Mouse (Mus musculus): ENCODE measurements around the gene Nckap5. TPM values are rescaled to one million over a fixed set of nuclear protein-coding genes. Genes with fewer than 3 reads are reported as not detected.

The Nckap5 gene
- polyA plus RNA-seq, 1 experiment from 2014 or later = 0.67 TPM

DNA sequence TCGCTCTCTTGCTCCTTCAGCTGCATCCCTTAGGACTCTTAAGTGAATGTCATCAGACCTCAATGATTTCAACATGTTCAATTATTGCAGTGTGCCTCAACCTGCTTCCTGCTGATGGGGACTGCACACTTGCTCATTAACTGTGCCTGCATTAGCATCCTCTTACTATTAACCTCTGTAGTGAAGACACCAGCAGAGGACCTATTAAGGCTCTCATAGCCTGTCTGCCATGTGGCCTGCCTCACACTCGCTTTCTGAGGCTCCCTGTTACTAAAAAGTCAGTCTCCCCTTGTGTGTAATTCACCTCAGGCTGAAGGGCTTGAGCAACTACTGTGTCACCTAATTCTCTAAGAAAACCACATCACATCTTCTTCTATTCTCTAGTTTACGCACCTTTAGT is 470.5 kb downstream of the Nckap5 start:
- no peak overlapping the region for H3K27ac ChIP-seq (ENCODE audit: low read depth, low read length)
- no peaks in the 10 kb centered on the region for H3K36me3 ChIP-seq (ENCODE audit: control insufficient read depth, insufficient read depth, low read length)
- ATAC-seq (replicated peaks; ENCODE audit: low FRiP score) (no peak), DNase-seq (ENCODE audit: low spot score) (no peak)
- no peaks in the 10 kb centered on the region for H3K9me3 ChIP-seq (ENCODE audit: control insufficient read depth, low read length)
- no peaks in the 10 kb centered on the region for H3K27me3 ChIP-seq (replicated peaks; ENCODE audit: control insufficient read depth, insufficient read depth, low read length)
- WGBS = 78% methylated on average over 3 of the region's 3 CpGs
- no peak overlapping the region for H3K4me3 ChIP-seq (ENCODE audit: low read depth, low read length)
- no peak overlapping the region for H3K4me2 ChIP-seq
- no peaks in the 10 kb centered on the region for H3K4me1 ChIP-seq (replicated peaks; ENCODE audit: control insufficient read depth, insufficient read depth, low read length)
- H3K9ac ChIP-seq (ENCODE audit: low read depth, low read length) = no peak overlapping the region

DNA sequence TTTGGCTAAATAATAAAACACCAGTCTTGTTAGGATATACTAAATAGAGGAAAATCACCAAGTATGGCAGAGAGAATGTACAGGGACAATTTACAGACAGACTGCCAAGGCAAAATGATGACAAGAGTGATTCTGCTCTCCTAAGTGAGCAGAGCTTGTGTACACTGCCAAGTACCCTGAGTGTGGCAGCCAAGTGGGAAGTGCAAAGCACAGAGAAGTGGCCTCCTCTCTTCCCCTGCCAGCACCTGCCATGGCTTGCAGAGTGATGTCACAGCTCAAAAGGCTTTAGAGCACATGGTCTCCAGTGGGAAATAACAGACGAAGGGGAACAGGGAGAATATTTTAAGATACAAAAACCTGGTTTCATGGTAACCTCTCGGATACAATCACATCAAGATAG is 488.8 kb downstream of the Nckap5 start:
- no peaks in the 10 kb centered on the region for H3K9me3 ChIP-seq (ENCODE audit: control insufficient read depth, low read length)
- H3K27me3 ChIP-seq (replicated peaks; ENCODE audit: control insufficient read depth, insufficient read depth, low read length) = no peaks in the 10 kb centered on the region
- no peak overlapping the region for H3K9ac ChIP-seq (ENCODE audit: low read depth, low read length)
- no peak for ATAC-seq (replicated peaks; ENCODE audit: low FRiP score)
- H3K4me1 ChIP-seq (replicated peaks; ENCODE audit: control insufficient read depth, insufficient read depth, low read length) = no peaks in the 10 kb centered on the region
- H3K4me2 ChIP-seq = no peak overlapping the region
- DNase-seq (ENCODE audit: low spot score) = no peak
- WGBS = 82% methylated on average over 2 of the region's 2 CpGs
- no peak overlapping the region for H3K4me3 ChIP-seq (ENCODE audit: low read depth, low read length)
- H3K36me3 ChIP-seq (ENCODE audit: control insufficient read depth, insufficient read depth, low read length) = no peaks in the 10 kb centered on the region
- no peak overlapping the region for H3K27ac ChIP-seq (ENCODE audit: low read depth, low read length)

DNA sequence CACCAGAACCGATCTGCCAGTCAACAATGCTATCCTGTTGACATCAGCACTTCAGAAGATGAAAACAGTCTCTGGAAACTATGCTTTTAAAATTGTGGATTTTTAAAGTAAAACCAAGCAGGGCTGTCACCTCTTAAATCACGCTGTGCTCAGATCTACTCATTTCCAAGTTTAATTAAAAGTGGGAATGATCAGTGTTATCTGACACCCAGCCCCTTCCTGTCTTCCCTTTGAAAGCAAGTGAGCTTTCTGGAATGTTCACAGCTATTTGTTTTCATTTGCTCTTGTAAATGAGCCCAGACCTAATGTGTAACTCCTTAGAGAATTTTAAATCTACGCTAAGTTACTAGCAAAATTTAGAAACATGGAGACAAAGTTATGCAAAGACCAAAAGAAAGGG is 491.3 kb downstream of the Nckap5 start:
- Histone ChIP-seq H3K27me3 (replicated peaks; ENCODE audit: control insufficient read depth, insufficient read depth, low read length) (no peaks in the 10 kb centered on the region), H3K4me3 (ENCODE audit: low read depth, low read length) (no peak overlapping the region), H3K4me1 (replicated peaks; ENCODE audit: control insufficient read depth, insufficient read depth, low read length) (no peaks in the 10 kb centered on the region), H3K36me3 (ENCODE audit: control insufficient read depth, insufficient read depth, low read length) (no peaks in the 10 kb centered on the region), H3K9me3 (ENCODE audit: control insufficient read depth, low read length) (no peaks in the 10 kb centered on the region), H3K27ac (ENCODE audit: low read depth, low read length) (no peak overlapping the region), H3K9ac (ENCODE audit: low read depth, low read length) (no peak overlapping the region), H3K4me2 (no peak overlapping the region)
- ATAC-seq (replicated peaks; ENCODE audit: low FRiP score) (no peak), DNase-seq (ENCODE audit: low spot score) (no peak)
- WGBS = 78% methylated on average over 3 of the region's 3 CpGs

DNA sequence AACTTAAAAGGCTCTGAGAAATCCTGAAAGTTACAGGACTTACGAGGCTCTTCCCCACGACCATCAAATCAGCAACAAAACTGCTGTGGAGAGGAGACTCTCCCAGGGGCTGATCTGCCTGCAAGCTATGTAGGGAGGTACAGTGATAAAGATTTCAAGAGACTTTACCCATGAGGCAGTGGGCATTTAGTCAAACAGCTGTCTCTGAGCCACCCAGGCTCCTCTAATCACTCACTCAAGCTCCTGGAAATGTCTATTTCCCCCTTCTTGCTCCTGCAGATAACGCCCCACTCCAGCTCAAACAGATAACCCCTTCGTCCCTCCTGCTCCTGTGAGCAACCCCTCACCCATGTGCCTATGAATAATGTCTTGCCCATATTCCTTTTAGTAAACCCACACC is 496.4 kb downstream of the Nckap5 start:
- DNase-seq (ENCODE audit: low spot score) (no peak), ATAC-seq (replicated peaks; ENCODE audit: low FRiP score) (peak; percentile 95)
- H3K27me3 ChIP-seq (replicated peaks; ENCODE audit: control insufficient read depth, insufficient read depth, low read length) = no peaks in the 10 kb centered on the region
- no peaks in the 10 kb centered on the region for H3K9me3 ChIP-seq (ENCODE audit: control insufficient read depth, low read length)
- H3K36me3 ChIP-seq (ENCODE audit: control insufficient read depth, insufficient read depth, low read length) = no peaks in the 10 kb centered on the region
- no peak overlapping the region for H3K4me2 ChIP-seq
- no peak overlapping the region for H3K27ac ChIP-seq (ENCODE audit: low read depth, low read length)
- no peak overlapping the region for H3K4me3 ChIP-seq (ENCODE audit: low read depth, low read length)
- WGBS = 38% methylated on average over 4 of the region's 4 CpGs
- H3K9ac ChIP-seq (ENCODE audit: low read depth, low read length) = no peak overlapping the region
- 0 out of 2 replicates have a peak, but pooled peaks cover 8% of the 10 kb centered on the region for H3K4me1 ChIP-seq (replicated peaks; ENCODE audit: control insufficient read depth, insufficient read depth, low read length)

DNA sequence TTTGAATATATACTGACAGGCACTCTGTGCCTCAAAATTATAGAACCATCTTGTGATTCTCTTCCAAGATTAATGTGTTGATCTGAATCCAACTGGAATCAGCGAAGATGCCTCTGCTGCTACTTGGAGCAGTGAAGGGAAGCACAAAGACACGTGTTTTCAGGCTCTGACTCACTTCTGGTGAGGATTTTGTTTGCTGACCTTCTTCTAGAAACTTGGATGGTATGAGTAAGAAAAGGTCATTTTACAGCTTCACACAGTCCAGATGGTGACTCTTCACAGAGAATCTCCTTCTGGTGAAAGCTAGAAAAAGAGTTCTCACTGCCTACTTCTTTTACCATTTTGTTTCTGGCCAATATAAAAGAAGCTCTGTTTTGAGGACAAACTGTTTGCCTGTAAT is 498.6 kb downstream of the Nckap5 start:
- DNase-seq (ENCODE audit: low spot score) = no peak
- no peaks in the 10 kb centered on the region for H3K27me3 ChIP-seq (replicated peaks; ENCODE audit: control insufficient read depth, insufficient read depth, low read length)
- H3K4me1 ChIP-seq (replicated peaks; ENCODE audit: control insufficient read depth, insufficient read depth, low read length) = 0 out of 2 replicates have a peak, but pooled peaks cover 8% of the 10 kb centered on the region
- 77% methylated on average over 2 of the region's 2 CpGs for WGBS
- H3K36me3 ChIP-seq (ENCODE audit: control insufficient read depth, insufficient read depth, low read length) = no peaks in the 10 kb centered on the region
- H3K9ac ChIP-seq (ENCODE audit: low read depth, low read length) = no peak overlapping the region
- H3K4me3 ChIP-seq (ENCODE audit: low read depth, low read length) = no peak overlapping the region
- H3K9me3 ChIP-seq (ENCODE audit: control insufficient read depth, low read length) = no peaks in the 10 kb centered on the region
- ATAC-seq (replicated peaks; ENCODE audit: low FRiP score) = no peak
- no peak overlapping the region for H3K27ac ChIP-seq (ENCODE audit: low read depth, low read length)
- H3K4me2 ChIP-seq = no peak overlapping the region

DNA sequence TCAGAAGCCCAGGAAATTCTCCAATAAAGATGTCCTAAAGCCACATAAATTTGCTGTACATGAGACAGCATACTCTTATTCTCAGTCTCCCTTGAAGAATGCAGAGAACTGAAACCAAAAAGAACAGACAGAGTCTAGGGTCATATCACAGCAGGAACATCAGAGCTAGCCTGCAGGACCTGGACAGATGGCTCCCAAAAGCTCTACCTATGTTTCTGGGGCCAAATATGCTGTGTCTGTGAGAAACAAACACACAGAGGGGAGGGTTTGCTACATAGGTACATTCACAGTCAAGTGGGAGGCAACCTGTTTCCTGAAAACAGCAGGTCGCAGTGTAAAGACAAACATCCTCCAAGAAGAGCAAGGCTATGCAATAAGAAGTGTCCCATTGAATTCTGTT is 509.9 kb downstream of the Nckap5 start:
- Histone ChIP-seq H3K9ac (ENCODE audit: low read depth, low read length) (no peak overlapping the region), H3K36me3 (ENCODE audit: control insufficient read depth, insufficient read depth, low read length) (no peaks in the 10 kb centered on the region), H3K4me2 (no peak overlapping the region), H3K4me1 (replicated peaks; ENCODE audit: control insufficient read depth, insufficient read depth, low read length) (peaks cover 4% of the 10 kb centered on the region; the same call in 1 of the 2 replicates), H3K27me3 (replicated peaks; ENCODE audit: control insufficient read depth, insufficient read depth, low read length) (no peaks in the 10 kb centered on the region), H3K27ac (ENCODE audit: low read depth, low read length) (no peak overlapping the region), H3K4me3 (ENCODE audit: low read depth, low read length) (no peak overlapping the region), H3K9me3 (ENCODE audit: control insufficient read depth, low read length) (no peaks in the 10 kb centered on the region)
- 86% methylated on average over 1 of the region's 1 CpGs for WGBS
- ATAC-seq (replicated peaks; ENCODE audit: low FRiP score) = no peak
- DNase-seq (ENCODE audit: low spot score) = no peak

DNA sequence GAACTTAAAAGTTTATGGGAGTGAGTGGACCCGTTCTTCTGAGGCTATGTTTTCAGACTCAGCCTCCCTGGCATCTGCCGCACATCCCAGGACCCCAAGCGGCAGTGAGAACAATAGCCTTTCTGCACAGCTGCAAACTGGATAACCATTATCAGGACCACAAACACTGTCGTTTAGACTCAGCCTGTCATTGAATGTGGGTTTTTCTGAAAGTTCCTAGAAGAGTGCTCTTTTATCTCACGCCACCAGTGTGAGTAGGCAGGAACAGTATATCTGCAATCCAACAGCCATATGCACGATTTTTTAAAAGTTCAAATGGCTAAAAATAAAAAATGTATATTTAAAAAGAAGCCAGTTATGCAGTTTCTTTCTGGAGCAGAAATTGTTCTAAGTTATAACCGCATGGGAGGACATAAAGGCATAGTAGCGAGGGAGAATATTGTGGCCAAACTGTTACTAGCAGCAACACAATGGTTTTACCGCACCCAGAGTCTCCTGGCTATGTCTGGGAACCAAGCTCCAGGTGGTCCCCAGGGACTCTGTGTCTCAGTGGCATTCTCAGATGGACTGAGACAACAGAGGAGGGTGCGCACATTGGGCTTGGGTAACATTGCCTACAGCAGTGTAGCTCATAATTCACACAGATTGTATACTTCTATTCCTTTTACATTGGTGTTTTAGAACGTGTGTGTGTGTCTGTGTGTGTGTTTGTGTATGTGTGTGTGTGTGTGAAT is 512.6 kb downstream of the Nckap5 start:
- 0 out of 2 replicates have a peak overlapping the region, but pooled peaks have one; percentile 7 for H3K9ac ChIP-seq (ENCODE audit: low read depth, low read length)
- peak overlapping the region; percentile 44 for H3K4me2 ChIP-seq
- no peaks in the 10 kb centered on the region for H3K9me3 ChIP-seq (ENCODE audit: control insufficient read depth, low read length)
- H3K4me3 ChIP-seq (ENCODE audit: low read depth, low read length) = no peak overlapping the region
- DNase-seq (ENCODE audit: low spot score) (peak; percentile 38), ATAC-seq (replicated peaks; ENCODE audit: low FRiP score) (peak; percentile 95)
- no peaks in the 10 kb centered on the region for H3K27me3 ChIP-seq (replicated peaks; ENCODE audit: control insufficient read depth, insufficient read depth, low read length)
- H3K36me3 ChIP-seq (ENCODE audit: control insufficient read depth, insufficient read depth, low read length) = no peaks in the 10 kb centered on the region
- H3K27ac ChIP-seq (ENCODE audit: low read depth, low read length) = peak overlapping the region; percentile 82
- 44% methylated on average over 11 of the region's 11 CpGs for WGBS
- peaks cover 4% of the 10 kb centered on the region; the same call in 1 of the 2 replicates for H3K4me1 ChIP-seq (replicated peaks; ENCODE audit: control insufficient read depth, insufficient read depth, low read length)

DNA sequence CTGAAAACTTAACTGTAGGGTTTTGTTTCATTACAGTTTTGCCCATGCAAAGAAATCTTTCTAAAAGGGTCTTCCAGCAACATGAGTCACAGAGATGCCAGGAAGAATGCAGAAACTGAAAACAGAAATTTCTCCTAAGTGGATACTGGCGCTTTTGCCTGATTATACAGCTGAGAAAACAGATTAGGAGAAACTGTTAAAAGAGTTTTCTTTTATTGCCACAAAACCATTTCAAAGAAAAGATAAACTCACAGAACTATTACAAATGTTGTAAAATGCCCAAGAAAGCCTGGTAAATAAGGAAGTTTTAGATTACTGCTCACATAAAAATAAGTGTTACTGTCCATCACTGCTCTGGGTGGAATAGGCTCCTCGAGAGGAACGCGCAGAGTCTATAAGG is 513.3 kb downstream of the Nckap5 start:
- 74% methylated on average over 4 of the region's 4 CpGs for WGBS
- Histone ChIP-seq H3K4me2 (peak overlapping the region; percentile 44), H3K36me3 (ENCODE audit: control insufficient read depth, insufficient read depth, low read length) (no peaks in the 10 kb centered on the region), H3K9ac (ENCODE audit: low read depth, low read length) (0 out of 2 replicates have a peak overlapping the region, but pooled peaks have one; percentile 7), H3K27ac (ENCODE audit: low read depth, low read length) (peak overlapping the region; percentile 60), H3K4me3 (ENCODE audit: low read depth, low read length) (no peak overlapping the region), H3K4me1 (replicated peaks; ENCODE audit: control insufficient read depth, insufficient read depth, low read length) (peaks cover 4% of the 10 kb centered on the region; the same call in 1 of the 2 replicates), H3K9me3 (ENCODE audit: control insufficient read depth, low read length) (no peaks in the 10 kb centered on the region), H3K27me3 (replicated peaks; ENCODE audit: control insufficient read depth, insufficient read depth, low read length) (no peaks in the 10 kb centered on the region)
- peak; percentile 29; the same call in 1 of the 2 replicates for ATAC-seq (replicated peaks; ENCODE audit: low FRiP score)
- no peak for DNase-seq (ENCODE audit: low spot score)

DNA sequence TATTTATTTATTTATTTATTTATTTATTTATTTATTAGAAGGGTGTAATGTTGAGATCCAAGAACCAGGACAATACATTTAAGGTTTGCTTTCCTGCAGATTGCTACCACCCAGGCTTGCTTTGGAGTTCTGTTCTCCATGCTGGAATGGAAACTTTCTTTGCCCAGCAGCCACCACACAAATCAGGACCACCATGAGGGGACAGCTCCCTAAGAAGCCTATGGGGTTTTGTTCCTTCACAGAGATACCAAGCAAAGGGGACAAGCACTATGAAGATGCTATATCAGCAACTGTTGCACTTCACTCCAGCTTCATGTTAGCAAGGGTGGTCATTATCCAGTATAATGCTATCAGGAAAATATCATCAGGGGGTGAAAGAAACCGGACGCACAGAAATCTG is 513.7 kb downstream of the Nckap5 start:
- no peaks in the 10 kb centered on the region for H3K36me3 ChIP-seq (ENCODE audit: control insufficient read depth, insufficient read depth, low read length)
- no peaks in the 10 kb centered on the region for H3K27me3 ChIP-seq (replicated peaks; ENCODE audit: control insufficient read depth, insufficient read depth, low read length)
- no peak overlapping the region; the same call in 1 of the 2 replicates for H3K4me2 ChIP-seq
- no peak overlapping the region for H3K9ac ChIP-seq (ENCODE audit: low read depth, low read length)
- H3K4me3 ChIP-seq (ENCODE audit: low read depth, low read length) = no peak overlapping the region
- 0 out of 2 replicates have a peak overlapping the region, but pooled peaks have one; percentile 60 for H3K27ac ChIP-seq (ENCODE audit: low read depth, low read length)
- no peaks in the 10 kb centered on the region for H3K9me3 ChIP-seq (ENCODE audit: control insufficient read depth, low read length)
- DNase-seq (ENCODE audit: low spot score) (peak; percentile 44), ATAC-seq (replicated peaks; ENCODE audit: low FRiP score) (no peak; the same call in 1 of the 2 replicates)
- H3K4me1 ChIP-seq (replicated peaks; ENCODE audit: control insufficient read depth, insufficient read depth, low read length) = peaks cover 4% of the 10 kb centered on the region; the same call in 1 of the 2 replicates
- 81% methylated on average over 2 of the region's 2 CpGs for WGBS
